Mouse (Mus musculus): ENCODE data around the gene Olfr520. TPM values are rescaled to one million over a fixed set of nuclear protein-coding genes. Genes with fewer than 3 reads are reported as not detected.

Gene Olfr520
- polyA plus RNA-seq, 1 experiment from 2014 or later = not detected

DNA sequence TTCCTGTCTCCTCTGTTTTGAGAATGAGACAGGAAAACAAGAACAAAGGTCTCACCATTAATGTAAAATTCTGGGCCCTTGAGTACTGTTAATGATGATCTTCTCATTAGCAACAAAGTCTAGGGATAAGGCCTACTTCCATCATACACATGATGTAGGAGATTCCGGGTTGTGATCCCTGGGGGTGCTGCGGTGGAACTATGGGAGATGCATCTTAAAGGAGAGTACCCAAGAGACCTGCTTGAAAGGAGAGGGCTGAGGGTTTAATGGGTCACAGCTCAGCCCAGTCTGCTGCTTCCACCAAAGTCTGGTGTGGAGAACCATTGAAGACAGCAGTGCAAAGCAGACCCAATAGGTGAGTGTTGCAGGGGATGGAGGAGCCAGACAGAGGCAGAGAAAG lies 33.1 kb downstream of the Olfr520 start, which contains the start of gene Olfr521:
Olfr521 (plus strand) TSS at position 301 of the 400 bp plus-strand sequence.
- WGBS = 93% methylated on average over 2 of the region's 2 CpGs
- Histone ChIP-seq H3K4me2 (ENCODE audit: low read length) (no peak within 1 kb of the TSS), H3K36me3 (ENCODE audit: control insufficient read depth, insufficient read depth, low read length) (no peaks in the 10 kb centered on the region), H3K27ac (ENCODE audit: low read depth, low read length) (no peak within 1 kb of the TSS), H3K4me3 (ENCODE audit: low read length) (no peak within 1 kb of the TSS), H3K4me1 (ENCODE audit: control insufficient read depth, insufficient read depth, low read depth, low read length) (no peaks in the 10 kb centered on the region), H3K27me3 (replicated peaks; ENCODE audit: control insufficient read depth, insufficient read depth, low read length) (no peaks in the 10 kb centered on the region), H3K9me3 (ENCODE audit: control insufficient read depth, low read length) (peaks cover 6% of the 10 kb centered on the region; the same call in 1 of the 2 replicates), H3K9ac (ENCODE audit: low read depth, low read length) (no peak within 1 kb of the TSS)
- ATAC-seq = no peak

DNA sequence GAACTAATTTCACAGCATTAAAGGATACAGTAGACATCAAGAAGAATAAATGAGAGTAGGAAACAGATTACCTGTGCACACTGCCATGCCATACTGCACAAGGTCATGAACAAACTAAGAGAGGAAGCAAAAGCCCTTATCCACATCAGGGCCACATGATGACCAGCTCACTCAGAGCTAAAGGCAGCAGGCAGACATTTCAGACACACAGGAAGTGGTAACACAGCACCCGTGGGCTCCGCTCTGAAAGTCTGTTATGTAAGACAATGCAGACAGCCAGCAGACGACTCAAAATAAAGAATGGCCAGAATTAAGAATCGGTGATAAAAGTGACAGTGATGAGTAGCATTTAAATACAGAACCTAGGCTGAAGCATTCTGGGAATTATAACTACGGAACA lies 51.3 kb downstream of the Olfr520 start:
- H3K4me2 ChIP-seq (ENCODE audit: low read length) = no peak overlapping the region
- no peak overlapping the region for H3K27ac ChIP-seq (ENCODE audit: low read depth, low read length)
- H3K4me3 ChIP-seq (ENCODE audit: low read length) = no peak overlapping the region
- no peaks in the 10 kb centered on the region for H3K4me1 ChIP-seq (ENCODE audit: control insufficient read depth, insufficient read depth, low read depth, low read length)
- H3K27me3 ChIP-seq (replicated peaks; ENCODE audit: control insufficient read depth, insufficient read depth, low read length) = no peaks in the 10 kb centered on the region
- no peak overlapping the region for H3K9ac ChIP-seq (ENCODE audit: low read depth, low read length)
- H3K9me3 ChIP-seq (ENCODE audit: control insufficient read depth, low read length) = no peaks in the 10 kb centered on the region
- H3K36me3 ChIP-seq (ENCODE audit: control insufficient read depth, insufficient read depth, low read length) = no peaks in the 10 kb centered on the region
- 72% methylated on average over 5 of the region's 5 CpGs for WGBS
- ATAC-seq = no peak

DNA sequence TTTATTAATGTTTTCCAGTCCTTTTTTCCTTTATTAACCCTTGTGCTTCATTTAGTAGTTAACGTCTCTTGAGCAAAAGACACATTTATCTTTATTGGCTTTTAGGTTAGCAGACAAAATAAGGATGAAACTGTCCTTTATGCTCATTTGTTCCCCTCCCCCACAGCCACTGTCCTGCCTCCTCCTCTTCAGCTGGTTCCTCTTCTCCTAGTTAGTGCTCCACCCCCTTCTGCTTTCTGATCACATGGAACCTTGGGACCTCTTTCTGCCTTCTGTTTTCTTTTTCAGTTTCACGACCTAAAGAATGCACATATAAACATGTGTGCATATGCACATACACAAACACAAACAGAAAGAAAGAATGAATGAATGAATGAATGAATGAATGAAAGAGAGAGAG lies 51.8 kb downstream of the Olfr520 start:
- Histone ChIP-seq H3K9me3 (ENCODE audit: control insufficient read depth, low read length) (no peaks in the 10 kb centered on the region), H3K9ac (ENCODE audit: low read depth, low read length) (no peak overlapping the region), H3K4me3 (ENCODE audit: low read length) (no peak overlapping the region), H3K4me1 (ENCODE audit: control insufficient read depth, insufficient read depth, low read depth, low read length) (no peaks in the 10 kb centered on the region), H3K36me3 (ENCODE audit: control insufficient read depth, insufficient read depth, low read length) (no peaks in the 10 kb centered on the region), H3K27me3 (replicated peaks; ENCODE audit: control insufficient read depth, insufficient read depth, low read length) (no peaks in the 10 kb centered on the region), H3K4me2 (ENCODE audit: low read length) (no peak overlapping the region), H3K27ac (ENCODE audit: low read depth, low read length) (no peak overlapping the region)
- 77% methylated on average over 2 of the region's 2 CpGs for WGBS
- no peak for ATAC-seq

DNA sequence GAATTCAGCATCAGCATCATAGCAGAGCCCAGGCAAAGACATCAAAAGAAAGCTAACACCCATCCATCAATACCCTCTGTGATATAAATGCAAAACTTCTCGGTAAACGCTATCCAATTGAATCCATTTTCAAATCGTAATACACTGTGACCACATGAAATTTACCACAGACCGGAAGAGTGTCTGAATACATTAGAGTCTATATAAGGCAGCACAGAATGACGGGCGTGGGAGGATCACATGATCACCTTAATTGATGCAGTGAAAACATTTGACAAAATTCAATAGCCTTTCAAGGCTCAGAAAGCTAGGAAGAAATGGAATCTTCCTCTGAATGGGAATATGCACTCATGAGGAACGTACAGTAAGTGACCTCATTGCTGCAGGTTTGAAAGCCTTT lies 53.3 kb downstream of the Olfr520 start:
- Histone ChIP-seq H3K36me3 (ENCODE audit: control insufficient read depth, insufficient read depth, low read length) (no peaks in the 10 kb centered on the region), H3K27me3 (replicated peaks; ENCODE audit: control insufficient read depth, insufficient read depth, low read length) (no peaks in the 10 kb centered on the region), H3K4me3 (ENCODE audit: low read length) (no peak overlapping the region), H3K4me2 (ENCODE audit: low read length) (no peak overlapping the region), H3K4me1 (ENCODE audit: control insufficient read depth, insufficient read depth, low read depth, low read length) (no peaks in the 10 kb centered on the region), H3K9ac (ENCODE audit: low read depth, low read length) (no peak overlapping the region), H3K9me3 (ENCODE audit: control insufficient read depth, low read length) (no peaks in the 10 kb centered on the region), H3K27ac (ENCODE audit: low read depth, low read length) (no peak overlapping the region)
- WGBS = 75% methylated on average over 7 of the region's 7 CpGs
- ATAC-seq = no peak

DNA sequence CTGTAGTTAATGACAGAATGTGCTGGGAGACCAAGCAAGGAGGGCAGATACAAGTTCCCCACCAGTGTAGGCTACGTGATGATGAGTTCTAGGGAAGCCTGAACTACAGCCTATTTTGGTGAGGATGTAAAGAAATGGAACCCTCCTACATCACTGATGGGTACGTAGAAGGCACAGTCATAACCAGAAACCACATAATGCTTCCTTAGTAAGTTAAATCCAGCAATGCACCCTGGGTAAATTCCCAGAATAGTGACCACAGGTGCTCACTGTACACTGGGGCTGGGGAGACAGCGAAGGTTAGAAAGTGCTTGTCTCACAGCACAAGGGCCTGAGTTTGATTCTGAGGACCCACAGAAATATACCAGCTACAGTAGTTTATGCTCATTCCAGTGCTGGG lies 55.5 kb downstream of the Olfr520 start:
- H3K9me3 ChIP-seq (ENCODE audit: control insufficient read depth, low read length) = no peaks in the 10 kb centered on the region
- 86% methylated on average over 3 of the region's 3 CpGs for WGBS

More for the DNA sequence above, 55.5 kb downstream of the Olfr520 start:
- H3K36me3 ChIP-seq (ENCODE audit: control insufficient read depth, insufficient read depth, low read length) = no peaks in the 10 kb centered on the region
- no peaks in the 10 kb centered on the region for H3K4me1 ChIP-seq (ENCODE audit: control insufficient read depth, insufficient read depth, low read depth, low read length)
- H3K27ac ChIP-seq (ENCODE audit: low read depth, low read length) = no peak overlapping the region
- H3K27me3 ChIP-seq (replicated peaks; ENCODE audit: control insufficient read depth, insufficient read depth, low read length) = no peaks in the 10 kb centered on the region
- H3K9ac ChIP-seq (ENCODE audit: low read depth, low read length) = no peak overlapping the region
- no peak overlapping the region for H3K4me2 ChIP-seq (ENCODE audit: low read length)
- no peak overlapping the region for H3K4me3 ChIP-seq (ENCODE audit: low read length)
- ATAC-seq = no peak

Other genes starting within 250 kb of the Olfr520 start
- gene Rps3, start 246.5 kb upstream of the Olfr520 start, polyA plus RNA-seq (2015; fragmentation: Nextera tagmentation; extraction: Ambion mirVana) = 398 and 428 TPM in 2 replicates
- gene Arrb1, start 194.8 kb upstream of the Olfr520 start, polyA plus RNA-seq (2015; fragmentation: Nextera tagmentation; extraction: Ambion mirVana) = 17.4 and 19.8 TPM in 2 replicates
- 2.2 and 2.7 TPM in 2 replicates for gene Tpbgl, start 103.2 kb upstream of the Olfr520 start, polyA plus RNA-seq (2015; fragmentation: Nextera tagmentation; extraction: Ambion mirVana)
- gene Slco2b1, start 18.9 kb upstream of the Olfr520 start, polyA plus RNA-seq (2015; fragmentation: Nextera tagmentation; extraction: Ambion mirVana) = 6.7 and 7.5 TPM in 2 replicates
- gene Olfr521, start 33.2 kb downstream of the Olfr520 start, polyA plus RNA-seq (2015; fragmentation: Nextera tagmentation; extraction: Ambion mirVana) = not detected in 2 replicates
- gene Neu3, start 98.1 kb downstream of the Olfr520 start, polyA plus RNA-seq (2015; fragmentation: Nextera tagmentation; extraction: Ambion mirVana) = 2.3 and 2.8 TPM in 2 replicates
- 0.81 and 1.2 TPM in 2 replicates for gene Xrra1, start 128.8 kb downstream of the Olfr520 start, polyA plus RNA-seq (2015; fragmentation: Nextera tagmentation; extraction: Ambion mirVana)
- gene Spcs2, start 133.2 kb downstream of the Olfr520 start, polyA plus RNA-seq (2015; fragmentation: Nextera tagmentation; extraction: Ambion mirVana) = 286 and 290 TPM in 2 replicates